In genomic region chr13:33077026-33077685, GRCm38 (mm10) we compare ENCODE assay signal across 21 mouse cellular contexts. TPM values are rescaled to one million over a fixed set of nuclear protein-coding genes. Genes with fewer than 3 reads are reported as not detected.
DNase-seq lines count a peak whose midpoint lies in the region; ATAC-seq lines count a peak whose summit lies in the region.
"Had no signal": no experiment of that assay in that cellular context is flagged by ENCODE, and none has a peak within 500 bp of the region (broad histone marks: within the 10 kb centered on the region; RNA-seq: fewer than 3 reads in every experiment).

No protein-coding gene starts in this region.

- no peaks in the 10 kb centered on the region for H3K27me3 ChIP-seq in intestine, embryonic 15.5 days (replicated peaks)
- H3K27me3 ChIP-seq in hindbrain, embryonic 12.5 days, result no peaks in the 10 kb centered on the region
- H3K27me3 ChIP-seq: heart, embryonic 15.5 days; lung, embryonic 15.5 days; neural tube, embryonic 13.5 days had no signal

- no peaks in the 10 kb centered on the region for H3K9me3 ChIP-seq in intestine, embryonic 15.5 days
- H3K9me3 ChIP-seq in hindbrain, embryonic 12.5 days (replicated peaks), result no peaks in the 10 kb centered on the region
- H3K9me3 ChIP-seq: heart, embryonic 15.5 days; lung, embryonic 15.5 days; megakaryocyte, embryonic 14.5 days; neural tube, embryonic 13.5 days had no signal

- no peak overlapping the region for H3K27ac ChIP-seq in intestine, embryonic 15.5 days
- H3K27ac ChIP-seq in hindbrain, embryonic 12.5 days, result no peak overlapping the region
- H3K27ac ChIP-seq: gastrocnemius, adult 2 months; heart, adult 2 months; heart, embryonic 15.5 days; lung, embryonic 15.5 days; neural tube, embryonic 13.5 days had no signal

- no peaks in the 10 kb centered on the region for H3K4me1 ChIP-seq in intestine, embryonic 15.5 days (replicated peaks)
- H3K4me1 ChIP-seq in hindbrain, embryonic 12.5 days, result no peaks in the 10 kb centered on the region
- H3K4me1 ChIP-seq: neural tube, embryonic 13.5 days had no signal

- no peaks in the 10 kb centered on the region for H3K36me3 ChIP-seq in intestine, embryonic 15.5 days
- no peaks in the 10 kb centered on the region for H3K36me3 ChIP-seq in hindbrain, embryonic 12.5 days
- H3K36me3 ChIP-seq: heart, embryonic 15.5 days; lung, embryonic 15.5 days; neural tube, embryonic 13.5 days had no signal

- WGBS in intestine, embryonic 15.5 days, result 92% methylated on average over 10 of the region's 10 CpGs
- WGBS in hindbrain, embryonic 12.5 days, result 91% methylated on average over 10 of the region's 10 CpGs

- no peak overlapping the region for H3K4me3 ChIP-seq in intestine, embryonic 15.5 days (replicated peaks)
- H3K4me3 ChIP-seq in hindbrain, embryonic 12.5 days, result no peak overlapping the region
- H3K4me3 ChIP-seq: gastrocnemius, adult 2 months; heart, adult 2 months; heart, embryonic 15.5 days; lung, embryonic 15.5 days; megakaryocyte, embryonic 14.5 days; neural tube, embryonic 13.5 days had no signal

- no peak overlapping the region for H3K9ac ChIP-seq in intestine, embryonic 15.5 days
- no peak overlapping the region for H3K9ac ChIP-seq in hindbrain, embryonic 12.5 days
- H3K9ac ChIP-seq: forebrain, postnatal 0 days; heart, embryonic 15.5 days; lung, embryonic 15.5 days; neural tube, embryonic 13.5 days had no signal

- DNase-seq in lung, adult 18-20 months, result peak; percentile 27 to 30
- DNase-seq in lung, postnatal 10 days, result no peak
- DNase-seq in CD4-positive helper T cell, adult 2 months (ENCODE audit: low read depth, low spot score), result peak; percentile 34
- DNase-seq in naive thymus-derived CD4-positive, alpha-beta T cell, adult 2 months (ENCODE audit: low read depth), result peak; percentile 6
- DNase-seq: adrenal gland, adult 8-10 months; cerebellum, adult 2 months; forebrain, postnatal 0 days; gastrocnemius, adult 2 months; heart, adult 2 months; kidney, adult 11 months; kidney, postnatal 25 days; right cerebral cortex, postnatal 14 days had no signal

- ATAC-seq in granulocyte monocyte progenitor cell, adult 5-6 weeks (replicated peaks; ENCODE audit: poor library complexity, severe bottlenecking), result peak; percentile 87
- ATAC-seq in intestine, embryonic 15.5 days, result no peak
- no peak for ATAC-seq in hindbrain, embryonic 12.5 days (ENCODE audit: low FRiP score)
- no peak for ATAC-seq in megakaryocyte-erythroid progenitor cell, adult 5-6 weeks (replicated peaks; ENCODE audit: low FRiP score, low TSS enrichment, poor library complexity, severe bottlenecking)
- ATAC-seq: forebrain, postnatal 0 days had no signal

- H3K4me2 ChIP-seq in intestine, embryonic 15.5 days (replicated peaks), result no peak overlapping the region
- no peak overlapping the region for H3K4me2 ChIP-seq in hindbrain, embryonic 12.5 days (replicated peaks)
- H3K4me2 ChIP-seq: heart, embryonic 15.5 days; lung, embryonic 15.5 days; neural tube, embryonic 13.5 days had no signal

RNA-seq across cellular contexts. Expression of gene Serpinb1b, which starts 1.2 kb away (rescaled TPM):
- not detected in 2 replicates for total RNA-seq in granulocyte monocyte progenitor cell, adult 5-6 weeks (2014; fragmentation: Nextera tagmentation)
- not detected in 2 replicates for total RNA-seq in granulocyte monocyte progenitor cell, adult 5-6 weeks (2017)
- polyA plus RNA-seq in intestine, embryonic 15.5 days (2015; fragmentation: Nextera tagmentation; extraction: Ambion mirVana), result 0.33 TPM in 1 of 2 replicates, not detected in the other
- polyA plus RNA-seq in hindbrain, embryonic 12.5 days (2016; fragmentation: Nextera tagmentation; extraction: Ambion mirVana), result 4.9 and 6.1 TPM in 2 replicates
- total RNA-seq in megakaryocyte-erythroid progenitor cell, adult 5-6 weeks (2014; fragmentation: Nextera tagmentation), result not detected in 2 replicates
- total RNA-seq in megakaryocyte-erythroid progenitor cell, adult 5-6 weeks (2017), result not detected in 2 replicates
- total RNA-seq: gastrocnemius, adult 2 months; heart, adult 2 months had no signal
- polyA plus RNA-seq: heart, adult 2 months; lung, embryonic 15.5 days had no signal

RNA-seq across cellular contexts. Expression of gene Serpinb9b, which starts 49.9 kb away (rescaled TPM):
- not detected in 2 replicates for total RNA-seq in granulocyte monocyte progenitor cell, adult 5-6 weeks (2014; fragmentation: Nextera tagmentation)
- total RNA-seq in granulocyte monocyte progenitor cell, adult 5-6 weeks (2017), result not detected in 2 replicates
- polyA plus RNA-seq in intestine, embryonic 15.5 days (2015; fragmentation: Nextera tagmentation; extraction: Ambion mirVana), result 0.15 TPM in 1 of 2 replicates, not detected in the other
- 0.10 and 0.31 TPM in 2 replicates for polyA plus RNA-seq in hindbrain, embryonic 12.5 days (2016; fragmentation: Nextera tagmentation; extraction: Ambion mirVana)
- not detected in 2 replicates for total RNA-seq in megakaryocyte-erythroid progenitor cell, adult 5-6 weeks (2014; fragmentation: Nextera tagmentation)
- not detected in 2 replicates for total RNA-seq in megakaryocyte-erythroid progenitor cell, adult 5-6 weeks (2017)
- total RNA-seq: gastrocnemius, adult 2 months; left cerebral cortex, postnatal 10 days had no signal
